Mouse (Mus musculus) megakaryocyte, embryonic 14.5 days (primary cell): ENCODE measurements around the gene Nr1d2. TPM values are rescaled to one million over a fixed set of nuclear protein-coding genes. Genes with fewer than 3 reads are reported as not detected.

Experiments
- H3K27me3 ChIP-seq: replicated peaks from 2 replicates; pipeline ENCODE3; 2012; ENCODE audit warnings: inconsistent platforms
- H3K36me3 ChIP-seq: replicated peaks from 2 replicates; pipeline ENCODE3; 2012; ENCODE audit warnings: low read length, inconsistent platforms, mixed read lengths
- H3K4me1 ChIP-seq: 2 replicates; pipeline ENCODE4 v1.6.1; 2012; ENCODE audit warnings: inconsistent platforms
- H3K4me3 ChIP-seq: replicated peaks from 2 replicates; pipeline ENCODE3; 2012; ENCODE audit warnings: moderate library complexity, mild to moderate bottlenecking, inconsistent platforms
- H3K9me3 ChIP-seq: 2 replicates; pipeline ENCODE4 v1.6.1; 2012; ENCODE audit warnings: inconsistent platforms
- FLI1 ChIP-seq: IDR thresholded peaks from 2 replicates; pipeline ENCODE4 v1.6.1; 2012; ENCODE audit warnings: low read length, inconsistent platforms, mixed read lengths
- GATA1 ChIP-seq: IDR thresholded peaks from 3 replicates; pipeline ENCODE4 v1.6.1; 2012; ENCODE audit warnings: mixed read lengths, low read length, inconsistent platforms, borderline replicate concordance
- polyA plus RNA-seq: library from polyadenylated mRNA; stranded (reverse); fragments of >175 nt; gene quantifications from 2 replicates; pipeline ENCODE4 v1.2.3, GENCODE M21; 2012; ENCODE audit warnings: low replicate concordance; ENCODE audit not compliant: insufficient read depth

The Nr1d2 gene
- polyA plus RNA-seq, 1 experiment: 0.32 TPM

DNA sequence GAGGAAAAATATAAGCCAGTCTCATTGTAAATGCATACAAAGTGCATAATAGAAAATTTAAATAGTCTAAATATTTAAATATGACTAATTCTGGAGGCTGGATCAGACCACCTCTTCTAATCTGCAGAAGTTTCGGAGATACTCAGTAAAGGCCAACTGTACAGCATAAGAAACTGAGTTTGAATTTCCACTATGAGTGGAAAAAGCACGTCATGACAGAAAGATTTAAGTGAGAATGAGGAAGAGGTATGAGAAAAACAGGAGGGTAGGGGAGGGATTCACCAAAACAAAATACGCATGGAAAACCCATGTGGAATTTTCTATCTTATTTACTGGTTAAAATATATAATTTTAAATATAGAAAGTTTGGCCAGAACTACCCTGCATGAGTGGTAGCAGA is 71.3 kb downstream of the Nr1d2 start:
- TF ChIP-seq FLI1 (no peak), GATA1 (no peak)

DNA sequence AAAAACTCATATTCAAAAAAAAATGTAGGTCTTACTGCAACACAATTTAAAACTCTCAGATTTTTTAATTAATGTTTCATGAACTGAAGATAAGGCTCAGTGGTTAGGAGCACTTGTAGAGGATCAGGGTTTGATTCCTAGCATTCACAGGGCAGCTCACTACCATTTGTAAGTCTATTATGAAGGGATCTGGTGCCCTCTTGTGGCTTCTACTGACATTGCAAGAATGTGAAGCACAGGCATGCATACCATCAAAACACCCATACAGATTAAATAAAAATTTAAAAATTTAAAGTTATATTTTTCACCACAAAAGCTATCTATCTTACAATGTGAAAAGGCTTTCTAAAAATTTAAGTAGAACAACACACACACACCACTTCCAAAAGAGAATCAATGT is 71.9 kb downstream of the Nr1d2 start:
- no peak overlapping the region for H3K4me3 ChIP-seq
- H3K27me3 ChIP-seq: no peaks in the 10 kb centered on the region
- no peaks in the 10 kb centered on the region for H3K36me3 ChIP-seq
- H3K4me1 ChIP-seq: no peaks in the 10 kb centered on the region
- TF ChIP-seq GATA1 (no peak), FLI1 (no peak)
- no peaks in the 10 kb centered on the region for H3K9me3 ChIP-seq

More for the DNA sequence above, 71.3 kb downstream of the Nr1d2 start:
- H3K4me3 ChIP-seq: no peak overlapping the region
- no peaks in the 10 kb centered on the region for H3K9me3 ChIP-seq
- H3K36me3 ChIP-seq: no peaks in the 10 kb centered on the region
- no peaks in the 10 kb centered on the region for H3K27me3 ChIP-seq
- H3K4me1 ChIP-seq: no peaks in the 10 kb centered on the region

Other genes with a start within 250 kb of the Nr1d2 start
- 0.51 TPM in 1 of 2 replicates, not detected in the other for gene Nkiras1, start 32.0 kb upstream of the Nr1d2 start, polyA plus RNA-seq
- gene Rpl15, start 32.3 kb upstream of the Nr1d2 start, polyA plus RNA-seq: 78.0 and 176 TPM in 2 replicates
- gene Ube2e1, start 92.7 kb upstream of the Nr1d2 start, polyA plus RNA-seq: 9.1 and 51.6 TPM in 2 replicates